Comparison of ENCODE assay signal across 8 mouse cellular contexts in the genomic region with DNA sequence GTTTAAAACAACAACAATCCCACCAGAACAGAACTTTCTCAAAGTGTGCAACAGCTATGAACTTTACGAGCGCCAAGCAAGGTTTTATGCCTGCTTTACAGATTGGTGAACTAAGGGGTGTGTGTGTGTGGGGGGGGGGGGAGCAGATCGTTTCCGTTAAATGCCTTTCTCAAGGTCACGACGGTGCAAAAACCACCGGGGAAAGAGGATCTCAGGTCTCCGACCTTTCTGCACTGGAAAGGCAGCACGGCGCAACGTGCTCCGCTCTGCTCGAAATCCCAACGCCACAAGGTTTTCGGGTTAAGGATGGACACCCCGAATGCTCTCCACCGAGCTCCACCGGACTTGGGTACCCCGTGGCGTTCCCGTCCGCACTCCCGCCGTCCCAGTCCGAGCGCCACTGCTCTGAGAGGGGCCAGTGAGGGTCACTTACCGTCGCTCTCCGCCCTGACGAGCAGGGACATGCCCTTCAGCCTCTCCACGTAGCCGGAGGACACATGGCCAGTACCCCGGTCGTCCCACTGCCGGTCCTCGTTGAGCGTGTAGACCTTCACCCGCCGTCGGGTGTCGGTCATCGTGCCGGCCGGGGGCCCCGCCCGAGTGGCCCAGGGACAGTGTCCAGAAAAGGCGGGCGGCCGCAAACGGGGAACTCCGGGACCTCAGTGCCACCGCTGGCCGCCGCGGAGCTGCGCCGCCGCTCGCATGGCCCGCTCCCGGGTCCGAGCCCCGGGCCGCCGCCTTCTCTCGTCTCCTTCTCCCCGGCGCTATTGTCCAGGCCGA. TPM values are rescaled to one million over a fixed set of nuclear protein-coding genes. Genes with fewer than 3 reads are reported as not detected.
A peak's percentile ranks its signal among the peaks of the same experiment; 100 is the strongest.
DNase-seq lines count a peak whose midpoint lies in the region; ATAC-seq and TF ChIP-seq lines count a peak whose summit lies in the region.

No protein-coding gene starts in this region.

- peak overlapping the region; percentile 99 for H3K4me3 ChIP-seq in E14TG2a.4 (replicated peaks; ENCODE audit: low read length)
- H3K4me3 ChIP-seq in embryonic facial prominence, embryonic 15.5 days (replicated peaks): peak overlapping the region; percentile 100
- peak overlapping the region; percentile 99 for H3K4me3 ChIP-seq in neural tube, embryonic 12.5 days

- peak overlapping the region; percentile 99 for H3K9ac ChIP-seq in embryonic facial prominence, embryonic 15.5 days
- H3K9ac ChIP-seq in neural tube, embryonic 12.5 days: peak overlapping the region; percentile 99

- ATAC-seq in embryonic facial prominence, embryonic 15.5 days (ENCODE audit: insufficient number of reproducible peaks, low FRiP score, low TSS enrichment, low read depth): peak; percentile 5; the same call in 1 of the 2 replicates
- ATAC-seq in neural tube, embryonic 12.5 days (ENCODE audit: low FRiP score, low read depth): peak; percentile 15

- no peaks in the 10 kb centered on the region for H3K27me3 ChIP-seq in E14TG2a.4 (ENCODE audit: insufficient read depth, low read length)
- no peaks in the 10 kb centered on the region for H3K27me3 ChIP-seq in embryonic facial prominence, embryonic 15.5 days
- no peaks in the 10 kb centered on the region for H3K27me3 ChIP-seq in neural tube, embryonic 12.5 days (replicated peaks)

- H3K4me2 ChIP-seq in embryonic facial prominence, embryonic 15.5 days (replicated peaks): peak overlapping the region; percentile 74
- H3K4me2 ChIP-seq in neural tube, embryonic 12.5 days (replicated peaks): peak overlapping the region; percentile 82

- under 1% methylated on average over 68 of the region's 69 CpGs for WGBS in embryonic facial prominence, embryonic 15.5 days
- WGBS in neural tube, embryonic 12.5 days: under 1% methylated on average over 68 of the region's 69 CpGs

- DNase-seq in adrenal gland, adult 2 months: peak; percentile 76
- peak; percentile 17 for DNase-seq in heart, adult 8-10 months (ENCODE audit: low spot score)
- DNase-seq in kidney, adult 18-20 months: peak; percentile 54
- peak; percentile 42 to 43 for DNase-seq in lung, adult 18-20 months
- peak; percentile 26 to 51 for DNase-seq in thymus, postnatal 36 days

- no peak for TF ChIP-seq CTCF in E14TG2a.4 (conservative IDR thresholded peaks at IDR 0.05; ENCODE audit: low read length)

- no peaks in the 10 kb centered on the region for H3K9me3 ChIP-seq in E14TG2a.4 (ENCODE audit: low read length)
- H3K9me3 ChIP-seq in embryonic facial prominence, embryonic 15.5 days (replicated peaks): no peaks in the 10 kb centered on the region
- no peaks in the 10 kb centered on the region for H3K9me3 ChIP-seq in neural tube, embryonic 12.5 days

- H3K27ac ChIP-seq in embryonic facial prominence, embryonic 15.5 days (replicated peaks): peak overlapping the region; percentile 98
- peak overlapping the region; percentile 98 for H3K27ac ChIP-seq in neural tube, embryonic 12.5 days

- peaks cover 32% of the 10 kb centered on the region for H3K36me3 ChIP-seq in E14TG2a.4 (ENCODE audit: insufficient read depth, low read length)
- H3K36me3 ChIP-seq in embryonic facial prominence, embryonic 15.5 days: no peaks in the 10 kb centered on the region; the same call in 1 of the 2 replicates
- peaks cover 6% of the 10 kb centered on the region; the same call in 1 of the 2 replicates for H3K36me3 ChIP-seq in neural tube, embryonic 12.5 days

- peaks cover 48% of the 10 kb centered on the region for H3K4me1 ChIP-seq in E14TG2a.4 (replicated peaks; ENCODE audit: low read depth, low read length)
- H3K4me1 ChIP-seq in embryonic facial prominence, embryonic 15.5 days: peaks cover 24% of the 10 kb centered on the region
- peaks cover 17% of the 10 kb centered on the region for H3K4me1 ChIP-seq in neural tube, embryonic 12.5 days

RNA-seq across cellular contexts. Expression of a gene that starts 1.0 kb away (rescaled TPM):
- total RNA-seq in adrenal gland, adult 2 months (2021): 10 to 100 TPM; 42.6 to 74.8 TPM
- polyA plus RNA-seq in adrenal gland, adult 2 months (2012; rRNA removed): 13.6 and 14.6 TPM in 2 replicates
- 35.2 and 37.1 TPM in 2 replicates for polyA plus RNA-seq in embryonic facial prominence, embryonic 15.5 days (2015; fragmentation: Nextera tagmentation; extraction: Ambion mirVana)
- 10 to 100 TPM; 20.7 to 21.8 (median 21.3) TPM for total RNA-seq in heart, adult 8-10 months (2022)
- 64.8 and 67.4 TPM in 2 replicates for polyA plus RNA-seq in neural tube, embryonic 12.5 days (2016; fragmentation: Nextera tagmentation; extraction: Ambion mirVana)

RNA-seq across cellular contexts. Expression of a gene that starts 53.6 kb away (rescaled TPM):
- total RNA-seq in adrenal gland, adult 2 months (2021): 1 to 10 TPM; 1.8 to 2.2 TPM
- 1.3 and 1.5 TPM in 2 replicates for polyA plus RNA-seq in adrenal gland, adult 2 months (2012; rRNA removed)
- 6.7 and 7.3 TPM in 2 replicates for polyA plus RNA-seq in embryonic facial prominence, embryonic 15.5 days (2015; fragmentation: Nextera tagmentation; extraction: Ambion mirVana)
- 1 to 10 TPM; 4.2 to 6.4 (median 4.4) TPM for total RNA-seq in heart, adult 8-10 months (2022)
- 14.7 and 16.0 TPM in 2 replicates for polyA plus RNA-seq in neural tube, embryonic 12.5 days (2016; fragmentation: Nextera tagmentation; extraction: Ambion mirVana)

Comparison
In these comparisons a context has a peak if more than half of its experiments do, and no peak if none do; other contexts are left out.
1. Peak in every context shown above with its lines: DNase-seq, ATAC-seq, H3K4me3 ChIP-seq and H3K27ac ChIP-seq.
2. DNase-seq: peak in every context shown above with its lines; median percentile 76 in adrenal gland, adult 2 months; 54 in kidney, adult 18-20 months; 42 in lung, adult 18-20 months; 38 in thymus, postnatal 36 days; 17 in heart, adult 8-10 months.